Mouse (Mus musculus) layer of hippocampus, adult 18-20 months (tissue): ENCODE results near the gene Arhgap9. TPM values are rescaled to one million over a fixed set of nuclear protein-coding genes. Genes with fewer than 3 reads are reported as not detected.

Experiments used
- total RNA-seq, 2 experiments: library from RNA; stranded (reverse); gene quantifications; 2 replicates each; pipeline ENCODE4 v1.2.3; 2021

Arhgap9 gene
- total RNA-seq, 2 experiments from 2014 or later = 0.84 to 0.92 TPM

Other genes starting within 250 kb of the Arhgap9 start
- gene Agap2, start 246.7 kb upstream of the Arhgap9 start, total RNA-seq = 100 to 1,000 TPM; 807 to 841 TPM
- gene Os9, start 200.8 kb upstream of the Arhgap9 start, total RNA-seq = 100 to 1,000 TPM; 105 to 107 TPM
- 100 to 1,000 TPM; 122 to 124 TPM for gene B4galnt1, start 156.7 kb upstream of the Arhgap9 start, total RNA-seq
- gene Slc26a10, start 141.3 kb upstream of the Arhgap9 start, total RNA-seq = 10 to 100 TPM; 10.2 to 13.5 TPM
- gene Arhgef25, start 131.9 kb upstream of the Arhgap9 start, total RNA-seq = 100 to 1,000 TPM; 338 to 373 TPM
- 100 to 1,000 TPM; 210 to 217 TPM for gene Dtx3, start 126.2 kb upstream of the Arhgap9 start, total RNA-seq
- gene Pip4k2c, start 110.4 kb upstream of the Arhgap9 start, total RNA-seq = 100 to 1,000 TPM; 103 to 114 TPM
- 100 to 1,000 TPM; 839 to 860 TPM for gene Kif5a, start 58.6 kb upstream of the Arhgap9 start, total RNA-seq
- 100 to 1,000 TPM; 253 to 259 TPM for gene Dctn2, start 55.6 kb upstream of the Arhgap9 start, total RNA-seq
- gene Mbd6, start 32.9 kb upstream of the Arhgap9 start, total RNA-seq = 10 to 100 TPM; 48.1 to 53.2 TPM
- 10 to 100 TPM; 55.2 to 57.5 TPM for gene Mars, start 10.2 kb upstream of the Arhgap9 start, total RNA-seq
- gene Gli1, start 20.0 kb downstream of the Arhgap9 start, total RNA-seq = 1 to 10 TPM; 1.5 to 2.0 TPM
- gene Inhbe, start 32.4 kb downstream of the Arhgap9 start, total RNA-seq = not detected
- not detected for gene Inhbc, start 48.5 kb downstream of the Arhgap9 start, total RNA-seq
- 100 to 1,000 TPM; 164 to 167 TPM for gene R3hdm2, start 58.4 kb downstream of the Arhgap9 start, total RNA-seq
- gene Stac3, start 179.7 kb downstream of the Arhgap9 start, total RNA-seq = 1 to 10 TPM; 2.4 to 3.5 TPM
- 1 to 10 TPM; 3.6 to 3.8 TPM for gene Ndufa4l2, start 193.0 kb downstream of the Arhgap9 start, total RNA-seq
- 10 to 100 TPM; 24.2 to 25.3 TPM for gene Shmt2, start 200.5 kb downstream of the Arhgap9 start, total RNA-seq
- 1 to 10 TPM; 1.2 to 1.3 TPM for gene Nxph4, start 212.6 kb downstream of the Arhgap9 start, total RNA-seq